Mouse (Mus musculus): ENCODE data around the gene Ociad2. TPM values are rescaled to one million over a fixed set of nuclear protein-coding genes. Genes with fewer than 3 reads are reported as not detected.

The Ociad2 gene
- polyA plus RNA-seq (2014; fragmentation: Illumina TruSeq; extraction: RNeasy Lipid Tissue Mini Kit (QIAGEN cat#74804); ENCODE audit: low read depth, low replicate concordance) = 3.6 TPM

GRCm38 (mm10) chr5:73340723-73341235, at the start of gene Ociad2:
Gene Ociad2 (minus strand): TSS chr5:73341028.

GRCm38 (mm10) chr5:73292502-73293457, 48.0 kb downstream of the Ociad2 start, which contains the start of gene Ociad1:
Gene Ociad1 (plus strand): TSS chr5:73292784.

Other genes starting within 250 kb of the Ociad2 start
- 32.7 TPM for gene Fryl, start 84.4 kb downstream of the Ociad2 start, polyA plus RNA-seq (2014; fragmentation: Illumina TruSeq; extraction: RNeasy Lipid Tissue Mini Kit (QIAGEN cat#74804); ENCODE audit: low read depth, low replicate concordance)
- gene Ociad1, start 48.2 kb downstream of the Ociad2 start, polyA plus RNA-seq (2014; fragmentation: Illumina TruSeq; extraction: RNeasy Lipid Tissue Mini Kit (QIAGEN cat#74804); ENCODE audit: low read depth, low replicate concordance) = 382 TPM
- gene Cwh43, start 65.0 kb upstream of the Ociad2 start, polyA plus RNA-seq (2014; fragmentation: Illumina TruSeq; extraction: RNeasy Lipid Tissue Mini Kit (QIAGEN cat#74804); ENCODE audit: low read depth, low replicate concordance) = 1.1 TPM
- gene Dcun1d4, start 140.0 kb upstream of the Ociad2 start, polyA plus RNA-seq (2014; fragmentation: Illumina TruSeq; extraction: RNeasy Lipid Tissue Mini Kit (QIAGEN cat#74804); ENCODE audit: low read depth, low replicate concordance) = 367 TPM

All from testis, adult 10 weeks (tissue).